Mouse (Mus musculus) hindbrain, embryonic 15.5 days (tissue): ENCODE measurements around the gene Nup133. TPM values are rescaled to one million over a fixed set of nuclear protein-coding genes. Genes with fewer than 3 reads are reported as not detected.
"Not testable (repeated sequence)": the region's sequence is repeated elsewhere in the genome, so short reads cannot be mapped to it uniquely, and the experiment has no call there.

ENCODE experiments used
- ATAC-seq: fragments of 200-750 bp; cut with Nextera tagmentation; 2 replicates; pipeline ENCODE4 v1.8.0; 2017; ENCODE audit warnings: low read depth, moderate number of reproducible peaks, moderate TSS enrichment; ENCODE audit not compliant: low FRiP score
- H3K27ac ChIP-seq: fragments of 300-500 bp; sonication (generic); replicated peaks from 2 replicates; pipeline ENCODE4 v1.5.1; 2015; ENCODE audit warnings: mild to moderate bottlenecking, inconsistent platforms
- H3K27me3 ChIP-seq: fragments of 300-500 bp; sonication (generic); 2 replicates; pipeline ENCODE4 v1.6.1; 2015; ENCODE audit warnings: control low read depth, inconsistent platforms
- H3K36me3 ChIP-seq: fragments of 300-500 bp; sonication (generic); 2 replicates; pipeline ENCODE4 v1.6.1; 2015; ENCODE audit warnings: control low read depth, inconsistent platforms
- H3K4me1 ChIP-seq: fragments of 300-500 bp; sonication (generic); replicated peaks from 2 replicates; pipeline ENCODE4 v1.6.1; 2015; ENCODE audit warnings: control low read depth, inconsistent platforms
- H3K4me2 ChIP-seq: fragments of 300-500 bp; sonication (generic); 2 replicates; pipeline ENCODE4 v1.6.1; 2015; ENCODE audit warnings: moderate library complexity, mild to moderate bottlenecking, inconsistent platforms
- H3K4me3 ChIP-seq: fragments of 300-500 bp; sonication (generic); 2 replicates; pipeline ENCODE4 v1.5.1; 2015; ENCODE audit warnings: mild to moderate bottlenecking, inconsistent platforms
- H3K9ac ChIP-seq: fragments of 300-500 bp; sonication (generic); 2 replicates; pipeline ENCODE4 v1.6.1; 2015; ENCODE audit warnings: inconsistent platforms
- H3K9me3 ChIP-seq: fragments of 300-500 bp; sonication (generic); 2 replicates; pipeline ENCODE4 v1.6.1; 2016; ENCODE audit warnings: control low read depth, inconsistent platforms
- WGBS: fragments of 180-500 bp; shearing (Covaris S2); methylation state at CpG from one replicate; pipeline ENCODE4 v1.1.7; 2015; 5-methylcytosine and 5-hydroxymethylcytosine counted together
- polyA plus RNA-seq: library from polyadenylated mRNA; unstranded; fragments of >200 nt; fragmentation: Nextera tagmentation; extraction: Ambion mirVana; gene quantifications from 2 replicates; pipeline ENCODE4 v1.2.1, GENCODE M21; 2015

Gene Nup133
- polyA plus RNA-seq, 1 experiment from 2014 or later, result 21.3 TPM

- no peaks in the 10 kb centered on the region for H3K36me3 ChIP-seq
- no peak overlapping the region for H3K4me2 ChIP-seq
- ATAC-seq, result no peak
- no peaks in the 10 kb centered on the region for H3K9me3 ChIP-seq
- H3K9ac ChIP-seq, result no peak overlapping the region
- H3K4me3 ChIP-seq, result no peak overlapping the region
- H3K27me3 ChIP-seq, result no peaks in the 10 kb centered on the region
- 85% methylated on average over 8 of the region's 8 CpGs for WGBS
- H3K27ac ChIP-seq, result no peak overlapping the region
- peaks cover 29% of the 10 kb centered on the region for H3K4me1 ChIP-seq
Observed at GRCm38 (mm10) chr8:123978926-123979325, 29.9 kb upstream of the Nup133 start.

DNA sequence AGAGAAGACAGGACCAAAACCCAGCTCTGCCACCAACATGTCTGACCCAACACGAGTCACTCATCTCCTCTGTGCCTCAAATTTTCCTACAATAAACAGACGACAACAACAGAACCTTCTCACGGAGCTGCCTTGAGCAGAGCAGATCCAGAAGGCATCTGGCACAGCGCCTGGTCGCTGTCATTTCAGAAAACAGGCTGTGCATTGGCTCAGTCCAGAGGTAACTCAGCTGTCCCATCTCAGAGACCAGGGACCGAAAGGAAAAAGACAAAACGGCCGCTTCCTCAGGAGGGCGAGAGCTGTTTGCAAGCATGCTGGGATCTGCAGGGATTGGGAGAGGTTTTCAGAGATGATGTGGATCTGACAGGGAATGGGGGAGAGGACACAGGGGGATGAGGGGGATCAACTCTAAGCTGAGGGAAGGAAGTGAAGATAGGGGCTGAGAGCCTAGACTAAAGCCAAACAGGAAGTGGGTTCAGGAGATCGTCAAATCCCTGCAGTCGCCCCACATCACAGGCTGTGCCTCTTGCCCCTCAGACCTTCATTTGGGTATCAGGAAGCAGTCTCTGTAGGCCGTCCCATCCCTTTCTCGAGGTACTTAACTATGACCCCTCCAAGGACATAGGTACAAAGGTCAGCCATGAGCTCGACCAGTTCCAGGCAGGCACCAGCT lies 29.2 kb upstream of the Nup133 start:
- H3K9ac ChIP-seq, result no peak overlapping the region
- H3K4me2 ChIP-seq, result no peak overlapping the region
- H3K36me3 ChIP-seq, result no peaks in the 10 kb centered on the region
- 68% methylated on average over 14 of the region's 14 CpGs for WGBS
- H3K27ac ChIP-seq, result no peak overlapping the region
- H3K4me1 ChIP-seq, result peaks cover 28% of the 10 kb centered on the region
- ATAC-seq, result no peak
- no peaks in the 10 kb centered on the region for H3K9me3 ChIP-seq
- H3K4me3 ChIP-seq, result no peak overlapping the region
- H3K27me3 ChIP-seq, result no peaks in the 10 kb centered on the region

- no peaks in the 10 kb centered on the region for H3K9me3 ChIP-seq
- WGBS, result 91% methylated on average over 4 of the region's 4 CpGs
- peaks cover 24% of the 10 kb centered on the region for H3K4me1 ChIP-seq
- no peak overlapping the region for H3K9ac ChIP-seq
- H3K4me3 ChIP-seq, result no peak overlapping the region
- no peaks in the 10 kb centered on the region for H3K27me3 ChIP-seq
- no peaks in the 10 kb centered on the region for H3K36me3 ChIP-seq
- ATAC-seq, result no peak
- H3K27ac ChIP-seq, result no peak overlapping the region
- H3K4me2 ChIP-seq, result no peak overlapping the region
Observed at GRCm38 (mm10) chr8:123977499-123977898, 28.4 kb upstream of the Nup133 start.

- H3K9me3 ChIP-seq, result no peaks in the 10 kb centered on the region
- peaks cover 16% of the 10 kb centered on the region; the same call in 1 of the 2 replicates for H3K36me3 ChIP-seq
- no peak for ATAC-seq
- no peaks in the 10 kb centered on the region for H3K4me1 ChIP-seq
- no peak overlapping the region for H3K4me3 ChIP-seq
- H3K9ac ChIP-seq, result no peak overlapping the region
- H3K4me2 ChIP-seq, result no peak overlapping the region
- H3K27ac ChIP-seq, result no peak overlapping the region
- WGBS, result 81% methylated on average over 1 of the region's 1 CpGs
- no peaks in the 10 kb centered on the region for H3K27me3 ChIP-seq
Observed at GRCm38 (mm10) chr8:123973495-123973894, 24.4 kb upstream of the Nup133 start.

DNA sequence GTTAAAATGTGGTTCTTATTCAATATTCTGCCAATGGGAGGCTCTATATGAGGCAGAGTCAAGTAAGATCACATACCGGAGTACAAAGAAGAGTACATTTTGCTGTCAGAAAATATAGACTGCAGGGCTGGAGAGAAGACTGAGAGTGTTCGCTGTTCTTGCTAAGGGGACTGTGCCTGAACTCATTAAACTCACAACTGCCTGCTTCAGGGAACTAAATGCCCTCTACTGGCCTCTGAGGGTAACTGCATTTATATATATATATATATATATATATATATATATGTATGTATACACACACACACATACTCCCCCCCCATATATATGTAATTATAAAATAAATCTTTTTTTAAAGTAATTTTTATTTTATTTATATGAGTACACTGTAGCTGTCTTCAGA lies 17.8 kb upstream of the Nup133 start:
- WGBS, result 79% methylated on average over 2 of the region's 2 CpGs
- H3K9me3 ChIP-seq, result no peaks in the 10 kb centered on the region
- peaks cover 51% of the 10 kb centered on the region for H3K36me3 ChIP-seq

GRCm38 (mm10) chr8:123961371-123961770 lies 12.3 kb upstream of the Nup133 start:
- Histone ChIP-seq H3K27me3 (no peaks in the 10 kb centered on the region), H3K4me3 (no peak overlapping the region), H3K9me3 (no peaks in the 10 kb centered on the region), H3K36me3 (peaks cover 59% of the 10 kb centered on the region), H3K27ac (no peak overlapping the region), H3K4me2 (no peak overlapping the region), H3K9ac (no peak overlapping the region), H3K4me1 (no peaks in the 10 kb centered on the region)
- ATAC-seq, result no peak
- WGBS, result 71% methylated on average over 1 of the region's 1 CpGs

More for the DNA sequence above, 17.8 kb upstream of the Nup133 start:
- Histone ChIP-seq H3K4me3 (no peak overlapping the region), H3K27me3 (no peaks in the 10 kb centered on the region), H3K9ac (no peak overlapping the region), H3K4me1 (no peaks in the 10 kb centered on the region), H3K4me2 (no peak overlapping the region), H3K27ac (no peak overlapping the region)
- ATAC-seq, result no peak

DNA sequence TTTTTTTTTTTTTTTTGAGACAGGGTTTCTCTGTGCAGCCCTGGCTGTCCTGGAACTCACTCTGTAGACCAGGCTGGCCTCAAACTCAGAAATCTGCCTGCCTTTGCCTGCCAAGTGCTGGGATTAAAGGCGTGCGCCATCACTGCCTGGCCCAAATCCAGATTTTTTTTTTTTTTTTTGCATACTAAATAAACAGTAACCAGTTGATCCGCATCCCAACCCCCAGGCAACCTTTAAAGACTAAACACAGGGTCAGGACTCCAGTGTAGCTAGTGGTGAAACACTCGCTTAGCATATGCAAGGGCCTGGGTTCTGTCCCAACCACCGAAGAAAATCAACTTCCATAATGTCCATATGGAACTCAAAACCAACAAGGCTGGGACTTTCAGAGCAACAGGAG lies 11.5 kb upstream of the Nup133 start:
- not testable (repeated sequence) for H3K4me1 ChIP-seq, H3K27me3 ChIP-seq, H3K27ac ChIP-seq, H3K9me3 ChIP-seq, H3K9ac ChIP-seq, ATAC-seq, H3K4me2 ChIP-seq, H3K4me3 ChIP-seq
- H3K36me3 ChIP-seq, result peaks cover 57% of the 10 kb centered on the region
- WGBS, result 76% methylated on average over 5 of the region's 5 CpGs

DNA sequence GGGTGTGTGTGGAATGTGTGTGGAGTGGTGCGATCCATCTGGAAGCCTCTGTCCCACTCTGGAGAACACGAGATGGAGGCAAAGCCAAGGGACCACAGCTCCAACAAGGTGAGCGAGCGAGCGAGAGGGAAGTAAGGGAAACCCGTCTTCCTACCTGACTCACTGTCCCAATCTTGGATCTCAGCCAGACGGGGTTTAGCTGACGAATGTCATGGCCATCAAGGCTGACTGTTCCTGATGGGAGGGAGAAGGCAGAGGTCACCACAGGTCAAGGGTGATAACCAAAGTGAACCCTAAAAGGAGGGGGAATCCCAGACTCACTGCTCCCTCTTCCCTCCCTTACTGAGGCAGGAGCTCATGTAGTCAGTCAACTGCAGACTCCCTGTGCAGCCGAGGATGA lies 11.0 kb upstream of the Nup133 start:
- H3K4me1 ChIP-seq, result no peaks in the 10 kb centered on the region
- no peaks in the 10 kb centered on the region for H3K27me3 ChIP-seq
- no peaks in the 10 kb centered on the region for H3K9me3 ChIP-seq
- WGBS, result 92% methylated on average over 9 of the region's 9 CpGs
- no peak overlapping the region for H3K9ac ChIP-seq
- ATAC-seq, result no peak
- H3K27ac ChIP-seq, result no peak overlapping the region
- H3K36me3 ChIP-seq, result peaks cover 60% of the 10 kb centered on the region
- no peak overlapping the region for H3K4me3 ChIP-seq
- no peak overlapping the region for H3K4me2 ChIP-seq

- Histone ChIP-seq H3K9ac (no peak overlapping the region), H3K4me1 (no peaks in the 10 kb centered on the region), H3K4me3 (no peak overlapping the region), H3K27me3 (no peaks in the 10 kb centered on the region), H3K4me2 (no peak overlapping the region), H3K9me3 (no peaks in the 10 kb centered on the region), H3K36me3 (peaks cover 57% of the 10 kb centered on the region), H3K27ac (no peak overlapping the region)
- ATAC-seq, result no peak
- 93% methylated on average over 6 of the region's 6 CpGs for WGBS
Observed at GRCm38 (mm10) chr8:123959473-123959872, 10.4 kb upstream of the Nup133 start.

GRCm38 (mm10) chr8:123958130-123958529 lies 9.1 kb upstream of the Nup133 start:
- 79% methylated on average over 17 of the region's 17 CpGs for WGBS
- Histone ChIP-seq H3K9ac (no peak overlapping the region), H3K9me3 (no peaks in the 10 kb centered on the region), H3K27me3 (no peaks in the 10 kb centered on the region), H3K27ac (no peak overlapping the region), H3K4me2 (no peak overlapping the region), H3K4me1 (no peaks in the 10 kb centered on the region), H3K36me3 (peaks cover 57% of the 10 kb centered on the region), H3K4me3 (no peak overlapping the region)
- no peak for ATAC-seq

DNA sequence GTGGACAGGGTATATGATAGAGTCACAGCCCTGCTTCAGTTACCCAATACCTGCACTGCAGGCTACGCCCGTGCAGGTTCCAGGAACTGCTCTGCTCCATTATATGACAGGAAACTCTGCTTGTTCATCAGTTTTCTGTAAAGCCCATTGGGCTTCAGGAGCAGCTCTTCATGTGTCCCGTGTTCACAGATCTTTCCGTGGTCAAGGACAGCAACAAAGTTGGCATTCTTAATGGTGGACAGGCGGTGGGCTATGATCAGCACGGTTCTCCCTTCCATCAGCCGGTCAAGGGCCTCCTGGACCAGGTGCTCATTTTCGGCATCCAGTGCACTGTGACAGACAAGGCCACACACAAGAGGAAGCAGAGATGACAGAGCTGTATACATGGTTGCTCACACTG lies 5.2 kb upstream of the Nup133 start:
- ATAC-seq, result no peak
- peaks cover 41% of the 10 kb centered on the region for H3K36me3 ChIP-seq
- H3K27me3 ChIP-seq, result no peaks in the 10 kb centered on the region
- H3K9ac ChIP-seq, result no peak overlapping the region
- 91% methylated on average over 8 of the region's 8 CpGs for WGBS
- no peak overlapping the region for H3K4me2 ChIP-seq
- H3K4me3 ChIP-seq, result no peak overlapping the region
- no peaks in the 10 kb centered on the region for H3K9me3 ChIP-seq
- H3K27ac ChIP-seq, result no peak overlapping the region
- peaks cover 9% of the 10 kb centered on the region for H3K4me1 ChIP-seq

DNA sequence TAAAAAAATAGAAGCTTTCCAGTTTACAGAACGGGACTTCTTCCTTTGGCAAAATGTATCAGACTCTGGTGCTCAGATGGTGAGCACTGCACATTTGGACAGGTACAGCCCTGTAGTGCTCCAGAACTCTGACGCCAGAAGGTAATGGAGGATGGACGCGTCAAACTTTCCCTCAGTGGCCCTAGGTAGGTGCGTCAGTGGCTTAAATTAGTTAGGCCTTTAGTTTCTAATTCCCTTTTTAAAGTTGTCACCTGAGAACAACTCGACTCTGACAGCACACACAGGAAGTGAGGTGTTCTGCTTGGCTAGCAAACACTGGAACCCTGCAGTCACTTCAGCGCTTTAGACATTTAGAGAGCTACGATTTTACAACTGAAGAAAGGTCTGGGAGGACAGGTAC lies 4.6 kb upstream of the Nup133 start:
- H3K36me3 ChIP-seq, result peaks cover 40% of the 10 kb centered on the region
- no peak overlapping the region for H3K4me2 ChIP-seq
- no peaks in the 10 kb centered on the region for H3K9me3 ChIP-seq
- ATAC-seq, result no peak
- WGBS, result 86% methylated on average over 8 of the region's 8 CpGs
- peaks cover 10% of the 10 kb centered on the region for H3K4me1 ChIP-seq
- no peaks in the 10 kb centered on the region for H3K27me3 ChIP-seq
- no peak overlapping the region for H3K9ac ChIP-seq
- no peak overlapping the region for H3K4me3 ChIP-seq
- no peak overlapping the region for H3K27ac ChIP-seq
